Mouse (Mus musculus) megakaryocyte, embryonic 14.5 days (primary cell): ENCODE results near the gene Gemin5.

Source experiments
- FLI1 ChIP-seq: IDR thresholded peaks from 2 replicates; pipeline ENCODE4 v1.6.1; 2012; ENCODE audit warnings: low read length, inconsistent platforms, mixed read lengths
- GATA1 ChIP-seq: IDR thresholded peaks from 3 replicates; pipeline ENCODE4 v1.6.1; 2012; ENCODE audit warnings: mixed read lengths, low read length, inconsistent platforms, borderline replicate concordance

GRCm38 (mm10) chr11:58132026-58132425 lies 36.3 kb downstream of the Gemin5 start:
- TF ChIP-seq GATA1, result no peak
- no peak for TF ChIP-seq FLI1
